Comparison of ENCODE assay signal across 15 mouse cellular contexts in genomic region chr11:36538144-36538543, GRCm38 (mm10).
"Had no signal": no experiment of that assay in that cellular context is flagged by ENCODE, and none has a peak within 500 bp of the region (broad histone marks: within the 10 kb centered on the region; RNA-seq: fewer than 3 reads in every experiment).

No protein-coding gene starts in this region.

- H3K27ac ChIP-seq: neural tube, embryonic 15.5 days; stomach, embryonic 15.5 days; stomach, postnatal 0 days had no signal

- H3K4me1 ChIP-seq: stomach, embryonic 15.5 days had no signal

- H3K9me3 ChIP-seq: neural tube, embryonic 15.5 days; stomach, embryonic 15.5 days had no signal

- H3K4me3 ChIP-seq: neural tube, embryonic 15.5 days; stomach, embryonic 15.5 days had no signal

- H3K9ac ChIP-seq: neural tube, embryonic 15.5 days; stomach, embryonic 15.5 days had no signal

- DNase-seq: retina, postnatal 1 day; right cerebral cortex, adult 18-20 months; right cerebral cortex, postnatal 14 days; right cerebral cortex, postnatal 25 days; right cerebral cortex, postnatal 4 days; spleen, adult 18-20 months; thymus, adult 18-20 months; thymus, adult 2 months; thymus, postnatal 14 days; thymus, postnatal 25 days; thymus, postnatal 36 days; thymus, postnatal 4 days had no signal

- H3K36me3 ChIP-seq: neural tube, embryonic 15.5 days; stomach, embryonic 15.5 days had no signal

- H3K4me2 ChIP-seq: neural tube, embryonic 15.5 days; stomach, embryonic 15.5 days had no signal

- H3K27me3 ChIP-seq: neural tube, embryonic 15.5 days; stomach, embryonic 15.5 days had no signal
